Mouse (Mus musculus) gastrocnemius, postnatal 25 days (tissue): ENCODE results near the gene Antxrl. TPM values are rescaled to one million over a fixed set of nuclear protein-coding genes. Genes with fewer than 3 reads are reported as not detected.
A peak's percentile ranks its signal among the peaks of the same experiment; 100 is the strongest.

ENCODE experiments used
- DNase-seq: peaks from one replicate; pipeline ENCODE4 v3.0.0; 2022
- total RNA-seq, 2 experiments: library from RNA; stranded (reverse); gene quantifications; 1 replicate in 1 of 2; 2 replicates in 1 of 2; pipeline ENCODE4 v1.2.3; 2021

Antxrl gene
- total RNA-seq, 2 experiments from 2014 or later = not detected

DNA sequence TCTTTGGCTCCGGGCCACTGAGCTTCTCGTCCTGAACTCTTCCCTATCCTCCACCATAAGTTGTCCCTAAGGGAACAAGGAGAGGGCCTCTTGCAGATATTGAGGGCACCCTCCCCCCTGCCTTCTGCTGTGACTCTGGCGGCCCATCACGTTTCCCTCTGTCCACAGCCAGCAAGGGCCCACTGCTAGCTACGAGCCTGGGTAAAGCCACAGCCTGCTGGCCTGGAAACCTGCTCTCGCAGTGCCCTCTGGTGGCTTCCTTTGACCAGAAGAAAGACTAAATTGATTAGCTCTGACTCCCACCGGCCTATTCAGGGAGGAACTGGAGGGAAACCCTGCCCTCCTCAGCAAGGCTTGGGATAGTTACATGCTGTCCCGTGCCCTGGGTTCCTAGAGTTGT, 52.4 kb downstream of the Antxrl start:
- DNase-seq = peak; percentile 61

DNA sequence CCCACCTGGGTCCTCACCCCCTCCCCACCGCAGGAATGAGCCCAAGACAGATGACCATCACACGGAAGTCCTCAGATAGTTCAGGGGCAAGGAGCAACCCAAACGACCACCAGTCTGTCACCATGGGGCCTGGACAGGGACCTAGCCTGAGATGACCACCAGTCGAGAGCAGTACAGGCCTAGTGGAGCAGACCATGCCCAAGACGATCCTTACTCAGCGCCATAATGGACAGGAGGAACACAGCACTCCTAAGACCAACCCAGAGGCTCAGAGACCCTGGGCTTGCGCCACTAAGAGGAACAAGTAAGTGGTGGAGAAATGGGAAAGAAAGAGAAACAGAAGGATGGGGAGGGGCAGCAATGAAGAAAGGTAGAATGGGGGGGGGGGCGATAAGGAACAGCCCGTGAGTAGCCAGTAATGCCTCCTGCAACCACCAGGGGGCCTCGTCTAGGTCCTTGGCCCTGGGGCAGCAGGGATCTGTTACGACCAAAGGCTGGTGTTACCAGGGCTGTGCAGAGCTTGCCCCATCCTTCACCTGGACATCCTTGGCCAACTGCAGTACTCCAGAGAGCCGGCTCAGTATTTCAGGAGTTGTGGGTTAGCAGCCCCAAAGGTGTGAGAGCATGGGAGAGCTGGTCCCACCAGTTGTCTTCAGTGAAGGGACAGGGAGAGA, 54.0 kb downstream of the Antxrl start:
- no peak for DNase-seq

DNA sequence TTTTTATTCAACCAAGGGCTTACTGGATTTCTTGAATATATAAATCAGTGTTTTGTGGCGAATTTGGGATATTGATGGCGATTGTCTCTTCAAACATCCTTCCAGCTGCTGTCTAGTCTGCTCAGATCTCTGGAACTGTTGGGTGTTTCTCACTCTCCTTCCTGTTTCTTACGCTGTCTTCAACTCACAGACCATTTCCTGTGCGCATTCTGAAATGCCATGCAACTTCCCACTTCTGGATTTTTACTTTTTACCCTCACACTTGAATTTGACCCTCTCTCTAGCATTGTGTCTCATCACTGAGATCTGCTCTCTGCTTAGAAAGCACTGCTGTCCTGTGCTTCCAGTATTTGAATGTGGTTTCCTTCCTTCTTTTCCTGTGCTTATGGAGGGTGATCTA, 55.1 kb downstream of the Antxrl start:
- no peak for DNase-seq

DNA sequence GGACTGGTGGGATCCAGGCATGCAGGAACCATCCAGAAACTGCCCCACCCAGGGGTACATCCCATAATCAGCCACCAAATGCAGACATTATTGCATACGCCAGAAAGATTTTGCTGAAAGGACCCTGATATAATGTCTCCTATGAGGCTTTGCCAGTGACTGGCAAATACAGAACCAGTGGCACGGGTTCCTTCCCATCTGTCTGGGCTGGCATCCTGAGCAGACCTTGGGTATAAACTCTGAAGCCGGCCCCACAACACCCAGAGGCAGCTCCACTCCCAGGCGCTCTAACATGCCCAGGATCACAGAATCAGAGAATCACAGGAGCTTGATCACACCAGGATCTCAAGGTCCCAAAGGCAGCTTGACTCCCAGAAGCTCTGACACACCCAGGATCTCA, 61.8 kb downstream of the Antxrl start:
- DNase-seq = no peak

DNA sequence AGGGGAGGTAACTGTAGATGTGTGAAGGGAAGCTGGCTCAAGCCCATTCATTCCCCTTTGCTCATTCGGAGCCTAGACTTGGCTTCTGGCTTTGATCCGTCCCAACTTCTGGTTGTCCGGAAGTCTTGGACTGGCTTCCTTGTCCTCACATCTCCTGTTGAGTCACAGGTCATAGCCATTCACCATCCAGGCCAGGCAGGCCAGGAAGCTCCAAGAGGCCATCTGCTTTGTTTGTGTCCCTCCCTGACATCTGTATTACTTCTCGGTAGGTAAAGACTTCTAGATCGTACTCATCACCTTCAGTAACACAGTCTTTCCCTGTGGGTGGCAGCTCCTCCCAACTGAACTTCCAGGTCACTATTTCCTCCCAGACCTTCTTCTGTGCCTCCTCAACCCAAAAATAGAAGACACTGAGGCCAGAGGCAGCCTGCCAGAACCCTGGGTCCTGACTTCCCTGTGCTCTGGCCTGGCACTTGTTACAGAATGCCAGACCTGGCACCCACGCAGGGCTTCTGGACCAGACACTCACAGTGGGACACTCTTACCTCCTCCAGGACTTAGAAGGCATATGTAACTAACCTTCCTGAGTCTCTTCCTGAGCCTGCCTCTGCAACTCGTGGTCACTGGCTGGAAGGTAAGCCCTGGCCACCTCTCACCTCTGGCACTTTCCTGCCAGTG, 66.7 kb downstream of the Antxrl start:
- DNase-seq = no peak

DNA sequence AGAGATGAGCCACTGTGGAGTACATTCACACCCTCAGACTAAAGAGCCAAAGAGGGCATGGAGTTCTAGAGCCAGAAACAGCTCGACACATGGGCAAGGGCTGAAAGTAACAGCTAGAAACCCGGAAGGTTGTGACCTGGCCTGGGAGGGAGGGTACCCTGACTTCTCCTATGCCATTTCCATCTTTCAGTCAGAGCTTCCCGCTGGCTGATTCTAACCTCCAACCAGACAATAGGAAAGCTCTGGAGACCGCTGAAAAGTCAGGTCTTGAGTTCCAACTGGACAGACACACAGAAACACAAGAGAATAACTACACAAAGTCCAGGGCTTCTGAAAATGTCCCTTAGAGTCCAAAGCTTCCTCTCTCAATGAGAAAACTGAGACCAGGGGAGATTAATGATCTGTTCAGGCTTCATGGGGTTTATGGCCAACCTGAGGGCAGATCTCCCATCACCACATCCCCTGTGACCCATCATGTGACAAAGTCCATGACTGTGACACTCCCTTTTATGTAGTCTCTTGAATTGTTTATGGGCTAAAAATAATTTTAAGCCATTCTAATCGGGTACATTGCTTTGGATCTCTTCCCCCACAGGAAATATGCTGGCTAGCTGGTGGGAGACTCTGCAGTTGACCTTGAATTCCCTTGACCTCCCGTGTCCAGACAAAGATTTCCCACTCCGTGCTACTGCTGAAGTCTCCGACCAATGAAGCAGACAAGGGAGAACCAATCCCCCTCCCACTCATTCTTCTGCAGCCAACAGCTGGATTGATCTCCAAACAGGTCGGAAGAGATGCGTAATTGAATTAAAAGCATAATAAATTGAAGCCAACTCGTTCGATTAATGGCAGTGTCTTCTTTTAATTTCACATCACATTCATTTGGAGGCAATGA, 67.8 kb downstream of the Antxrl start:
- no peak for DNase-seq

DNA sequence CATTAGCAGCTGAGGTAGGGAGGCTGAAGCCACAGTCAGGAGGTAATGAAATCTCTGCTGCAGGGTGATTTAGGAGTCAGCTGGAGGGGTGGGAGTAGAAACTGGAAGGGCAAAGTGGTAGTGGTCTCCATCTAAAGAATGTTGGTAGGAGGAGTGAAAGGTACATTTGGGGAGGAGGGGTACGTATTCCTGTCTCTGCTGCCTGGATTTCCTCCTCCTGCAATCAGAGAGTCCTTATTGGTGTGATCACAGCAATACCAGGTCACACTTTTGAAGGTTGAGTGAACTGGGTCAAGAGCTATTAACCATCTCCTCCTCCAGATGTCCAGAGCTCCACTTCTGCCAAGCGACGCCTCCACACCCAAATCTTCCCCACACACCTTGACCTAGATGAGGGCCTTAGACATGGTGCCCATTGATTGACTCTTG, 68.4 kb downstream of the Antxrl start:
- DNase-seq = no peak

DNA sequence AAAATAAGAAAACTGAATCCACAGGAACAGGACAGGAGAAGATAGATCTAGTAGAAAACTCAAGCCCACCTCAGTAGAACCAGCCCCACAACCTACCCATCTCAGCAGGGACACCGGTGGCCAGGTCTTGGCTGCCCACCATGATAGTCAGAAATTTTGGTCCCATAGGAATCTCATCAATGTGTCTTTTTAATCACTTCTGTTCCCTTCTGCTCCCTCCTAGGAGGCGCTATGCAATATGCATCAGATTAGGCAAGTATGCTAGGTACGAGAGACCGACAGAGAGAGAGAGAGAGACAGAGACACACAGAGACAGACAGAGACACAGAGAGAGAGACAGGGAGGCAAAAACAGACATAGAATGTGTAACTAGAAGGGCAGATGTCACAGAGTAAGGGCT, 69.2 kb downstream of the Antxrl start:
- no peak for DNase-seq

Other genes with a start within 250 kb of the Antxrl start
- 1 to 10 TPM; 2.0 to 3.9 TPM for gene Gdf10, start 129.1 kb upstream of the Antxrl start, total RNA-seq
- gene Gdf2, start 111.7 kb upstream of the Antxrl start, total RNA-seq = not detected
- gene Rbp3, start 98.7 kb upstream of the Antxrl start, total RNA-seq = not detected
- not detected for gene Zfp488, start 73.9 kb upstream of the Antxrl start, total RNA-seq
- not detected for gene Gm30083, start 37.5 kb upstream of the Antxrl start, total RNA-seq
- gene Gm5460, start 35.9 kb upstream of the Antxrl start, total RNA-seq = not detected
- gene Anxa8, start 33.3 kb downstream of the Antxrl start, total RNA-seq = 1 to 10 TPM in 1 of 2 experiments, under 1 TPM in 1; 0.61 to 1.7 TPM
- gene A630023A22Rik, start 50.0 kb downstream of the Antxrl start, total RNA-seq = not detected
- gene Npy4r, start 99.8 kb downstream of the Antxrl start, total RNA-seq = under 1 TPM; 0.13 to 0.27 TPM
- under 1 TPM; 0.08 to 0.29 TPM for gene Gprin2, start 148.9 kb downstream of the Antxrl start, total RNA-seq
- gene Syt15, start 166.9 kb downstream of the Antxrl start, total RNA-seq = under 1 TPM; 0.51 to 0.67 TPM